Mouse (Mus musculus): ENCODE measurements around the gene Hip1r. TPM values are rescaled to one million over a fixed set of nuclear protein-coding genes. Genes with fewer than 3 reads are reported as not detected.
A peak's percentile ranks its signal among the peaks of the same experiment; 100 is the strongest.
"Not testable (repeated sequence)": the region's sequence is repeated elsewhere in the genome, so short reads cannot be mapped to it uniquely, and the experiment has no call there.

The Hip1r gene
- polyA plus RNA-seq, 1 experiment from 2014 or later, result 0.47 TPM

DNA sequence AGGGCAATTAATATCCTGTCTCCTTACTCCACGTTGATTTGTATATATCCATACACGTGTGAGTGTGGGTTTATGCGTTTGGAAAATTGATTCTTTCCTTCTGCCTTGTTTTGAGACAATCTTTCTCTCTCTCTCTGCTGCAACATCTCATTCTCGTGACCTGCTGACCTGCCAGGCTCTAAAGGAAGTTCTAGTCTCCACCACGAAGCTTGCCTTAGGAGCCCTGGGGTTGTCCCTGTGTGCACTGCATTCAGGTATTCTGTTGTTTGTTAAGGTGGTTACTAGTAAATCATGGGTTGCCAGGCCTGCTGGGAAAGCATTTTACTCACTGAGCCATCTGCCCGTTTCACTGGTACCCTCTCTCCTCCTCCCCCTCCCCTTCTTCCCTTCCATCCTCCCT lies 62.9 kb downstream of the Hip1r start:
- Histone ChIP-seq H3K4me3 (ENCODE audit: inconsistent target) (no peak overlapping the region), H3K27ac (no peak overlapping the region), H3K36me3 (ENCODE audit: inconsistent target) (no peaks in the 10 kb centered on the region), H3K79me2 (ENCODE audit: inconsistent target) (peaks cover 6% of the 10 kb centered on the region)
- WGBS (ENCODE audit: missing documents), result 62% methylated on average over 5 of the region's 6 CpGs

- 71% methylated on average over 5 of the region's 5 CpGs for WGBS (ENCODE audit: missing documents)
- Histone ChIP-seq H3K36me3 (ENCODE audit: inconsistent target) (no peaks in the 10 kb centered on the region), H3K27ac (no peak overlapping the region), H3K4me3 (ENCODE audit: inconsistent target) (no peak overlapping the region), H3K79me2 (ENCODE audit: inconsistent target) (peaks cover under 1% of the 10 kb centered on the region; the same call in 1 of the 2 replicates)
These were observed 63.4 kb downstream of the Hip1r start for GRCm38 (mm10) chr5:124036836-124037235.

DNA sequence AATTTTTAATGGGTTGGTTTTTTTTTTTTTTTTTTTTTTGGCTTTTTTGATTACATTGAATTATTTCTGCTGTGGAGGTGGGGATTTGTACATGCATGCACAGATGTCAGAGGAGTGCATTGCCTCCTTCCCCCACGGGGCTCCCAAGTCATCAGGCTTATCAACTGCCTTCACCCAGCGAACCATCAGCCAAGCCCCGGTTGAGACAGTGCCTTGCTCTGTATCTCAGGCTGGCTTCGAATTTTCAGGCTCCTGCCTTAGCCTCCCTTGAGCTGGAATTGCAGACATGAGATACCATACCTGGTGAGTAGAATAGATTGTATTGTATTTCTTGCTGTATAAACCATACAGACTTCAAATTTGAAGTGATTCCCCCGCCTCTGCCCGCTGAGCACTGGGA lies 66.2 kb downstream of the Hip1r start:
- Histone ChIP-seq H3K36me3 (ENCODE audit: inconsistent target) (no peaks in the 10 kb centered on the region), H3K79me2 (ENCODE audit: inconsistent target) (no peaks in the 10 kb centered on the region), H3K27ac (no peak overlapping the region), H3K4me3 (ENCODE audit: inconsistent target) (no peak overlapping the region)
- 88% methylated on average over 6 of the region's 6 CpGs for WGBS (ENCODE audit: missing documents)

DNA sequence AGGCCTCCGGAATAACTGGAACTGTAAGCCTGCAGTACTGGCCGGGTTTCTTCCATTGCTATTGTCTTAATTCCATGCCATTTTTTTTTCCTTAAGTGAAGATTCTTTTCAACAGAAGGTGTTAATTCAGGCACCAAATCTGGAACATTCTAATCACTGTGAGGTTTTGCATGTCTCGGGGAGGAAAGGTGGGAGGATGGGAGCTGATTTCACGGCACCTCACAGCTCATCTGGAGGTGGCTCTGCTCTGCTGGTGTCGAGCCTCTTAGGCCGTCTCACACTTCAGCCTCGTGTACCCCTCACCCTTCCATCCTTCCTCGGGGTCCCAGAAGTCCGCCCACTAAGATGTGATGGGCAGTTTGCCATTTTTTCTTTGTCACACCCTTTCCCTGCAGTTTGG lies 67.7 kb downstream of the Hip1r start:
- Histone ChIP-seq H3K79me2 (ENCODE audit: inconsistent target) (no peaks in the 10 kb centered on the region), H3K36me3 (ENCODE audit: inconsistent target) (no peaks in the 10 kb centered on the region), H3K27ac (no peak overlapping the region), H3K4me3 (ENCODE audit: inconsistent target) (no peak overlapping the region)
- WGBS (ENCODE audit: missing documents), result 86% methylated on average over 9 of the region's 9 CpGs

- H3K27ac ChIP-seq, result no peak overlapping the region
- H3K79me2 ChIP-seq (ENCODE audit: inconsistent target), result no peaks in the 10 kb centered on the region
- 93% methylated on average over 10 of the region's 10 CpGs for WGBS (ENCODE audit: missing documents)
These were observed 70.0 kb downstream of the Hip1r start for GRCm38 (mm10) chr5:124043212-124043978.

DNA sequence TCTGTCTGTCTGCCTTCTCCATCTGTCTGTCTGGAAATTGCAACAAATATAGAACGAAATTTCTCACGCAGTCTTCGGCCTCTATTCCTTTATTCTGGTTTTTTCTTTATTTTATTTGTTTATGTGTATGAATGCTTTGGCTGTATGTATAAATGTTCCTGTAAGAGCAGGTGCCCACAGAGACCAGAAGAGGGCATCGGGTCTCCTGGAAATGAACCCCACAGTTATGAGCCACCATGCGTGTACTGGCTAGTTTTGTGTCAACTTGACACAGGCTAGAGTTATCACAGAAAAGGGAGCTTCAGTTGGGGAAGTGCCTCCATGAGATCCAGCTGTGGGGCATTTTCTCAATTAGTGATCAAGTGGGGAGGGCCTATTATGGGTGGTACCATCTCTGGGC lies 70.6 kb downstream of the Hip1r start:
- H3K4me3 ChIP-seq (ENCODE audit: inconsistent target), result no peak overlapping the region
- WGBS (ENCODE audit: missing documents), result 96% methylated on average over 5 of the region's 5 CpGs
- no peaks in the 10 kb centered on the region for H3K36me3 ChIP-seq (ENCODE audit: inconsistent target)
- no peaks in the 10 kb centered on the region for H3K79me2 ChIP-seq (ENCODE audit: inconsistent target)
- no peak overlapping the region for H3K27ac ChIP-seq

More at GRCm38 (mm10) chr5:124043212-124043978, 70.0 kb downstream of the Hip1r start:
- Histone ChIP-seq H3K36me3 (ENCODE audit: inconsistent target) (no peaks in the 10 kb centered on the region), H3K4me3 (ENCODE audit: inconsistent target) (no peak overlapping the region)

GRCm38 (mm10) chr5:124045453-124046010 lies 72.1 kb downstream of the Hip1r start:
- WGBS (ENCODE audit: missing documents), result 93% methylated on average over 11 of the region's 11 CpGs

GRCm38 (mm10) chr5:124046741-124047401 lies 73.4 kb downstream of the Hip1r start:
- 33% methylated on average over 7 of the region's 7 CpGs for WGBS (ENCODE audit: missing documents)
- H3K27ac ChIP-seq, result peak overlapping the region; percentile 91
- no peaks in the 10 kb centered on the region for H3K36me3 ChIP-seq (ENCODE audit: inconsistent target)
- no peaks in the 10 kb centered on the region for H3K79me2 ChIP-seq (ENCODE audit: inconsistent target)
- H3K4me3 ChIP-seq (ENCODE audit: inconsistent target), result no peak overlapping the region

More at GRCm38 (mm10) chr5:124045453-124046010, 72.1 kb downstream of the Hip1r start:
- Histone ChIP-seq H3K27ac (no peak overlapping the region), H3K79me2 (ENCODE audit: inconsistent target) (no peaks in the 10 kb centered on the region), H3K36me3 (ENCODE audit: inconsistent target) (no peaks in the 10 kb centered on the region), H3K4me3 (ENCODE audit: inconsistent target) (no peak overlapping the region)

DNA sequence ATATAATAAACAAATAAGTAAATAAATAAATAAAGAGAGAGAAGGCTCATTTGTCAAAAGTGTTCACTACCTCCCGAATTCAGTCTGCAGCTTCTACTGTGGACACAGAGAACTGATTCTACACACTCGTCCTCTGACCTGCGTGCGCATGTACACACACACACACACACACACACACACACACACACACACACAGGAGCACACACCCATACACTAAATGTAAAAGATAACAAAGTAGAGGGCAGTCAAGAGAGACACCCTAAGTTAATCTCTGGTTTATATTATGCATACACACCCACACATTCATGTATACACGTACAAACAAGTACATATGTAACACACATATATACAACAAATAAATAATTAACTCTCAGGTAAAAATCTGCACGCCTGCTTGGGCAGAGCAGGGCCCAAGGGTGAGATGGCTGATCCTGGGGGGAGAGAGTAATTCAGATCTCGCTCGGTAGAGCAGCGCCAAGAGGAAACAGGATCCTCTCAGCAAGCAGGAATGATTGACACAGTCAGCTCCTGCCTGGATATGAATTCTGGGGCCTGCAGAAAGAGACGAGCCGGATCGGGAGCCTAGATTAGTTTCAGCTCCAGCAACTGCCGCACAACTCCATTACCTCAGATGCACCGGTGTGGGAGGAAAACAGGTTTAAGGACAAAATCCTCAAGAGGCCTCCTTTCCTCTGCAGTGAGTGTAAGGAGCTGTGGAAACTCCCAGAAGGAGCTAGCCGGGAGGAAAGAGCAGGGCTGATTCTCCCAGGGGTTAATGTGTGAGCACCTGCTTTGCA lies 76.0 kb downstream of the Hip1r start:
- Histone ChIP-seq H3K36me3 (ENCODE audit: inconsistent target) (no peaks in the 10 kb centered on the region), H3K79me2 (ENCODE audit: inconsistent target) (no peaks in the 10 kb centered on the region), H3K4me3 (ENCODE audit: inconsistent target) (no peak overlapping the region), H3K27ac (peak overlapping the region; percentile 91)
- WGBS (ENCODE audit: missing documents), result 78% methylated on average over 15 of the region's 15 CpGs

DNA sequence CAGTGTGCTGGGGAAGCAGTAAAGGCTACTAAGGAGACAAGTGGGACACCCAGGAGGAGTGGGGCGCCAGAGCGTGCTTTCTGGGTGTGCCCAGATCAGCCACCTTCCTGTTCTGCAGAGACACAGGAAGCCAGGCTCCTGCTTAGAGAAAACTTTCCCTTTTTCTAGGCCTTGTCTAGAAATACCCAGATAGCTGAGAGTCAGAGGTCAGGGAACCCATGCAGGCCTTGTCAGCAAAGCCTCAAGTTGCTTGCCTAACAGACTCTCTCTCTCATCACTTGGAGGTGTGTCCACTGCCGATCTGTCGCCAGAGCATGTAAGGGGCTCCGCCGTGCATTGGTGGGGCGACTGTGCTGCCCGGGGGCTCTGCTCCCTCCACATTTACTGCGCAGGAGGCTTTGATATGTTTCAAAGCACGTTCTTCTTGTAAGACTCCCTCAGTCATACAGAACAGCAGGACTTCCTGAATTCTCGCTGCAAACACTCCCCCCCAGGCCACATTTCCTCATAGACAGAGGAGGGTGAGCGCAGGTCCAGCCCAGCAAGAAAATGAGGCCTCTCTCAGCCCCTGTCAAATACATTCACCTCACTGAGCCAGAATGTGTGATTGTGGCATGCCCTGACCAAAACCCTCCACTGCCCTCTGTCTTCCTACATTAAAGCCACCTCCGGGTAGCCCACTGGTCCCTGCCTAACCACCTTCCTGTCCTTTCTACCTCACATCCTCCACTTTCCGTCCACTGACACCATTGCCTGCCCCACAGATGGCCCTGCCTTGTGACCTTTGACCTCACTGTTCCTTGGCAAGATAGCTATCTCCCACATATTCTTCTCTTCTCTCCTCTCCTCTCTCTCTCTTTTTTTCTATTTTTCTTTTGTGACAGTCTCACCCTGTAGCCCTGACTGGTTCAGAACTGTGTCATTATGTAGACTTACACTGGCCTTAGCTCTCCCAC lies 76.9 kb downstream of the Hip1r start:
- 7% methylated on average over 14 of the region's 14 CpGs for WGBS (ENCODE audit: missing documents)
- H3K4me3 ChIP-seq (ENCODE audit: inconsistent target), result no peak overlapping the region
- no peaks in the 10 kb centered on the region for H3K36me3 ChIP-seq (ENCODE audit: inconsistent target)
- H3K27ac ChIP-seq, result peak overlapping the region; percentile 91
- no peaks in the 10 kb centered on the region for H3K79me2 ChIP-seq (ENCODE audit: inconsistent target)

- no peak overlapping the region for H3K4me3 ChIP-seq (ENCODE audit: inconsistent target)
These were observed 78.6 kb downstream of the Hip1r start for GRCm38 (mm10) chr5:124051899-124052491.

DNA sequence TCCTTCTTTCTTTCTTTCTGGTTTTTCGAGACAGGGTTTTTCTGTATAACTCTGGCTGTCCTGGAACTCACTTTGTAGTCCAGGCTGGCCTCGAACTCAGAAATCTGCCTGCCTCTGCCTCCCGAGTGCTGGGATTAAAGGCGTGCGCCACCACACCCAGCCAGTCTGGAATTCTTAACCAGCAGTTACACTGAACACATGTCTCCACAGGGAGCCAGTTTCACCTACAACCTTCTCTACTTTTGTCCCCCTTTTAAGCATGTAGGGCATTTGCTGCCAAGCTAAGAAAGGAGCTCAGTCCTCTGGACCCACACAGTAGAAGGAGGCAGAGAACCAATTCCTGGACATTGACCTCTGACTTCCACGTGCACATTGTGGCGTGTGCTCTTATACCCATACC lies 79.2 kb downstream of the Hip1r start:
- WGBS (ENCODE audit: missing documents), result 100% methylated on average over 3 of the region's 7 CpGs
- peak overlapping the region; percentile 91; the same call in 1 of the 2 replicates for H3K27ac ChIP-seq
- H3K4me3 ChIP-seq (ENCODE audit: inconsistent target); H3K79me2 ChIP-seq (ENCODE audit: inconsistent target); H3K36me3 ChIP-seq (ENCODE audit: inconsistent target): not testable (repeated sequence)

More at GRCm38 (mm10) chr5:124051899-124052491, 78.6 kb downstream of the Hip1r start:
- 6% methylated on average over 11 of the region's 11 CpGs for WGBS (ENCODE audit: missing documents)
- Histone ChIP-seq H3K27ac (peak overlapping the region; percentile 91), H3K36me3 (ENCODE audit: inconsistent target) (no peaks in the 10 kb centered on the region), H3K79me2 (ENCODE audit: inconsistent target) (no peaks in the 10 kb centered on the region)

Data from macrophage (primary cell).